Mouse (Mus musculus) stomach, embryonic 16.5 days (tissue): ENCODE measurements around the gene Arpc5. TPM values are rescaled to one million over a fixed set of nuclear protein-coding genes. Genes with fewer than 3 reads are reported as not detected.

Experiments used
- ATAC-seq: fragments of 200-750 bp; cut with Nextera tagmentation; 2 replicates; pipeline ENCODE4 v1.8.0; 2017; ENCODE audit warnings: moderate number of reproducible peaks, moderate TSS enrichment; ENCODE audit not compliant: insufficient read depth, low FRiP score
- H3K27ac ChIP-seq: fragments of 300-500 bp; sonication (generic); 2 replicates; pipeline ENCODE4 v1.5.1; 2014; ENCODE audit warnings: low read length
- H3K27me3 ChIP-seq: fragments of 300-500 bp; sonication (generic); 2 replicates; pipeline ENCODE4 v1.6.1; 2014; ENCODE audit warnings: low read length, control low read depth, mixed read lengths; ENCODE audit not compliant: control insufficient read depth, insufficient read depth
- H3K36me3 ChIP-seq: fragments of 300-500 bp; sonication (generic); 2 replicates; pipeline ENCODE4 v1.6.1; 2014; ENCODE audit warnings: low read length; ENCODE audit not compliant: control insufficient read depth, insufficient read depth
- H3K4me1 ChIP-seq: fragments of 300-500 bp; sonication (generic); 2 replicates; pipeline ENCODE4 v1.6.1; 2014; ENCODE audit warnings: low read length, control low read depth, mixed read lengths; ENCODE audit not compliant: control insufficient read depth, insufficient read depth
- H3K4me2 ChIP-seq: fragments of 300-500 bp; sonication (generic); 2 replicates; pipeline ENCODE4 v1.6.1; 2014; ENCODE audit warnings: low read depth, low read length, mixed read lengths
- H3K4me3 ChIP-seq: fragments of 300-500 bp; sonication (generic); replicated peaks from 2 replicates; pipeline ENCODE4 v1.5.1; 2014; ENCODE audit warnings: mild to moderate bottlenecking, low read length
- H3K9ac ChIP-seq: fragments of 300-500 bp; sonication (generic); 2 replicates; pipeline ENCODE4 v1.6.1; 2014; ENCODE audit warnings: low read length
- H3K9me3 ChIP-seq: fragments of 300-500 bp; sonication (generic); replicated peaks from 2 replicates; pipeline ENCODE4 v1.6.1; 2016; ENCODE audit warnings: low read length, control low read depth; ENCODE audit not compliant: control insufficient read depth
- WGBS: fragments of 180-500 bp; shearing (Covaris S2); extraction: QIAGEN DNeasy Blood & Tissue Kit; methylation state at CpG from one replicate; pipeline ENCODE4 v1.1.7; 2014; 5-methylcytosine and 5-hydroxymethylcytosine counted together
- polyA plus RNA-seq: library from polyadenylated mRNA; unstranded; fragments of >200 nt; fragmentation: Nextera tagmentation; extraction: Ambion mirVana; gene quantifications from 2 replicates; pipeline ENCODE4 v1.2.1, GENCODE M21; 2015

Gene Arpc5
- polyA plus RNA-seq, 1 experiment from 2014 or later, result 355 TPM

DNA sequence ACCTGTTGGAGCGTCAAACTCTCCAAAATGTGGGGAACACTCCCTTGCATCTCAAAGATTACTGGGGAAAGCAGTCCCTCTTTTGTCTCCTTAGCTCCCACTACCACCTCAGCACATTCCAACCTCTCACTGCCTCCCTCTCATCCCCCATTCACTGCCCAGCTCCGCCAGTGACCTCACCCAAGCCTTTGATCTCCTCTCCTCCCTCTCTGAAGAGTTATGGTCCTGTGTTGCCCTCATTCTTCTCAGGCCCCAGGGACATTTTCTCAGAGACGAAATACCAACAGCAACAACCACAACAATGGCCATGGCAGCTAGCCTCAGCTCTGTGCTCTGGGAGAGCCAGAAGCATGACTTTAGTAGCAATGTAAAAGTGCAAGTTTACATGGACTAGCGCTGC lies 24.9 kb downstream of the Arpc5 start:
- H3K27me3 ChIP-seq, result no peaks in the 10 kb centered on the region
- no peak overlapping the region for H3K9ac ChIP-seq
- no peak for ATAC-seq
- H3K27ac ChIP-seq, result no peak overlapping the region
- no peaks in the 10 kb centered on the region for H3K9me3 ChIP-seq
- H3K4me2 ChIP-seq, result no peak overlapping the region
- 40% methylated on average over 4 of the region's 4 CpGs for WGBS
- peaks cover 4% of the 10 kb centered on the region; the same call in 1 of the 2 replicates for H3K4me1 ChIP-seq
- H3K36me3 ChIP-seq, result no peaks in the 10 kb centered on the region
- no peak overlapping the region for H3K4me3 ChIP-seq

DNA sequence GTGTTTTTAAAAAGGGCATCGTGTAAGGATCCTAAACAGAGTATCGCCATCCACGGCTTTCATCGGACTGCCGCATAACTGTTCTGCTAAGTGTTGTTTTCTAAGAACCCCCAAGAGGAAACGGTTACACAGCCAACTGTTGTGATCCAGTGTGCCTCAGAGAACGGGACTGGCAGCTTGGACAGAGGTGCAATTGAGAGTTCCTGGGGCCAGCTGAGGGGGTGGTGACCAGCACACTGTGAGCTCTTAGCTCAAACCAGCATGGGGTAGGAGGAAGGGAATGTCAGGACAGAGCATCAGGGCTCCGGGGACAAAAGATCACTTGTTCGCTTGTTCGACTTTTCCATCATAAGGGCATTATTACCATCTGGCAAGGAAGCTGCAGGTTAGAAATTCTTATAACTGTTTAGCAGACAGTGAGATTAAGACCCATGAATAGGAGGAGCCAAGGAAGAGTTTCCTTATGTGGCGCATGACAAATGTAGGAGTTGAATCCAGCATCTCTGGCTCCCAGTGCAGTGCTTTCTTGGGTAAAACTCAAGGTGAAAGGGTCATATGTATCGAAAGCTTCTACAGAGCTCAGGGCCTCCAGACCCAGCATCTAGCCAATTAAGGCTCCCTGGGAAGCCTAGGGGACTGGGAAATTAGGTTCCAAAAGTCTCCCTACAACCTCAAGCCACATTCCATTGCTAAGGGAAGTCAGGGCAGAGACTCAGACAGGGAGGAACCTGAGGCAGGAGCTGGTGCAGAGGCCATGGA lies 26.6 kb downstream of the Arpc5 start:
- Histone ChIP-seq H3K9me3 (no peaks in the 10 kb centered on the region), H3K4me1 (peaks cover 4% of the 10 kb centered on the region; the same call in 1 of the 2 replicates), H3K4me2 (no peak overlapping the region), H3K36me3 (no peaks in the 10 kb centered on the region), H3K27me3 (no peaks in the 10 kb centered on the region), H3K27ac (no peak overlapping the region), H3K4me3 (no peak overlapping the region), H3K9ac (no peak overlapping the region)
- WGBS, result 67% methylated on average over 12 of the region's 12 CpGs
- no peak for ATAC-seq

DNA sequence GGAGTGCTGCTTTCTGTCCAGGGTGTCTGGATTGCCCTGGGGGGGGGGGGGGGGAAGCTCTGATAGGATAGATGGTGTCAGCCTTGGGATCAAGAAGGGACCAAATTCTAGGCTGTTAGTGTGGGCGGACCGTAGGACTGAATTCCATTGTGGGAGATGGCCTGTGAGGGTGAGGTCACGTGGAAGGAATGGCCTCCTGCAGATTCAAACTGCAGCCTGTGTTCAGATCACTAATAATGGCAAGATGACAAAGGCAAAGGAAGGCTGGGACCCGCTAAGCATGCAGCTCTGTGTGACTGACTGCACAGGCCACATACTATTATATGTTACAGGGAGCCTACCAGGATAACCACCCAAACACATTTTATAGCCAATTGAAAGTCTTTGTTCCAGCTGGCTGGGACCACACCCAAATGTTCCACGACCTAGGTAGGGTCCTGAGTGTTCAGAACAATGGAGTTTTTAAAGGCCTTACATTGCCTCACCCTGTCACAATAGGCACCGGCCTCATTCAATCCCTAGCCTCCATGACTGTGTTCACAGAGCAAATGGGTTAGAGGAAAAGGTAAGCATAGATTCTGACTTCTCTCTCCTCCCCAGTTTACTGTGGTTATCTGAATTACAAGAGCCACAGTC lies 27.3 kb downstream of the Arpc5 start:
- 67% methylated on average over 6 of the region's 6 CpGs for WGBS
- H3K27me3 ChIP-seq, result no peaks in the 10 kb centered on the region
- H3K9me3 ChIP-seq, result no peaks in the 10 kb centered on the region
- no peaks in the 10 kb centered on the region for H3K36me3 ChIP-seq
- ATAC-seq, result no peak
- H3K9ac ChIP-seq, result no peak overlapping the region
- no peak overlapping the region for H3K4me3 ChIP-seq
- peaks cover 4% of the 10 kb centered on the region; the same call in 1 of the 2 replicates for H3K4me1 ChIP-seq
- H3K4me2 ChIP-seq, result no peak overlapping the region
- H3K27ac ChIP-seq, result no peak overlapping the region

DNA sequence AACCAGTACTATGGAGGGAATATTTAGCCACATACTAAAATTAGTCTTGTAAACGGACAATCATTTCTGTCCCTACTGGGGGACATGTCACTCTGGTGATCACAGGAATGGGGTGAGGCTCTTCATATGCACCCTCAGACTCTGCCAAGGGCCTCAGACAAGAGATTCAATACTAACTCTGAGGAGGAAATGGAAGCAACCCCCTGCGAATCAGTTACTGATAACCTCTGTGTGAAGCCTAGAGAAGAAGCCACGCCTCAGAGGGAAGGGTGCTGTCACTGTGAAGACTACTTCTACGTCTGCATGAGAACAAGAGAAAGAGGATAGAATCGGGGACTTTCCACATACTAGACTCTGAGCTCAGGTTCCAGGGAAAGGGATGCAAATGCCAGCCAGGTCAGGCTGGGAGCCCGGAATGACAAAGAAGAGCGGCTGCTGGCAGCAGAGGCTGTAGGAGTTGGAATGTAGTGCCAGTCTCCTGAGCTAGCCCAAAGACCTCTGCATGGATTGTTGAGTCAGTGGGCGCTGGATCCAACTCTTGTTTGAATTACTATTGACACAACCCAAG lies 29.4 kb downstream of the Arpc5 start:
- no peaks in the 10 kb centered on the region for H3K27me3 ChIP-seq
- WGBS, result 57% methylated on average over 8 of the region's 8 CpGs
- no peaks in the 10 kb centered on the region for H3K9me3 ChIP-seq
- H3K9ac ChIP-seq, result no peak overlapping the region
- H3K4me3 ChIP-seq, result no peak overlapping the region
- H3K36me3 ChIP-seq, result no peaks in the 10 kb centered on the region
- H3K4me2 ChIP-seq, result no peak overlapping the region
- peaks cover 2% of the 10 kb centered on the region; the same call in 1 of the 2 replicates for H3K4me1 ChIP-seq
- ATAC-seq, result no peak
- no peak overlapping the region for H3K27ac ChIP-seq

DNA sequence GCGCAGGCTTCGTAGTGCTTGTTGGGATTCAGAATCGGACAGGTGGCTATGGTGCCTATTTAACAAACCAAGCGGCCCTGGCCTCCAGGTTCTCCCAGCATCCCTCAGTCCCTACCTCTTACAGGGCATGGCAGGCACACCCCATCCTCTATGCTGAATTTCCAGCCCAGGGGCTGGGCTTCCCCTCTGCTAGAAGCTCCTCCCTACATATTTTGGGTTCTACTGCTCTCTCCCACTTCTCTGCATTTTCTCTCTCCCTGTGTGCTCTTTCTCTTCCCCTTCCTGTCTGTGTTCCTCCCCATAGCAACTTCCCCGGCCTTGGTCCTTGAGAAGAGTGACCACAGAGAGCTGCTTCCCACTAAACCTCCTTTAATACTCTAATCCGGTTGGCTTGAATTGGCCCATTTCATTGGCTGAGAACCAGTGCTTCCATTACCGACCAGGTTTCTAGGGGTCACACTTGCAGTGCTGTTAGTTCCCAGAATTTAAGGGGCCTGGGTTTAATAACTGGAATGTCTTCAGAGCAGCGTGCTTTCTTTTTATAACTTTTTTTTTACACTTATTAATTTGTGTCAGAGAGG lies 30.4 kb downstream of the Arpc5 start:
- no peak for ATAC-seq
- Histone ChIP-seq H3K27me3 (no peaks in the 10 kb centered on the region), H3K27ac (no peak overlapping the region)

DNA sequence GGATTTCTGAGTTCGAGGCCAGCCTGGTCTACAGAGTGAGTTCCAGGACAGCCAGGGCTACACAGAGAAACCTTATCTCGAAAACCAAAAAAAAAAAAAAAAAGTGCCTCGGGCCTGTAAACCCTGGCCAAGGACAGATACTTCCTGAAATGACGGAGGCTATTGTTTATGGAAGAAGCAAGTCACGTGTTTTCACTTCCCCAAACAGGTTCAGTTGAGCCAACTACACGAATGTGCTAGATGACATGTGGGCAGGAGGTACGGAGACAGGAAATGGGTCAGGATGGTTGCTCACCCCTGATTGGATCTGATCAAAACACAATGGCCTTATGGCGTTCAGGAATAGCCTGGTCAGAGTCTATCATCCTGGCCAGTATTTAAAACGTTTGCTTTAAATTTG lies 31.8 kb downstream of the Arpc5 start:
- no peaks in the 10 kb centered on the region; the same call in 1 of the 2 replicates for H3K4me1 ChIP-seq
- H3K27me3 ChIP-seq, result no peaks in the 10 kb centered on the region
- ATAC-seq, result no peak
- WGBS, result 63% methylated on average over 9 of the region's 9 CpGs
- H3K27ac ChIP-seq, result no peak overlapping the region
- H3K9ac ChIP-seq, result no peak overlapping the region
- no peak overlapping the region for H3K4me2 ChIP-seq
- no peaks in the 10 kb centered on the region for H3K36me3 ChIP-seq
- H3K9me3 ChIP-seq, result no peaks in the 10 kb centered on the region
- H3K4me3 ChIP-seq, result no peak overlapping the region

More for the DNA sequence above, 30.4 kb downstream of the Arpc5 start:
- Histone ChIP-seq H3K4me1 (no peaks in the 10 kb centered on the region; the same call in 1 of the 2 replicates), H3K36me3 (no peaks in the 10 kb centered on the region), H3K9me3 (no peaks in the 10 kb centered on the region), H3K9ac (no peak overlapping the region), H3K4me2 (no peak overlapping the region), H3K4me3 (no peak overlapping the region)
- 74% methylated on average over 8 of the region's 8 CpGs for WGBS

DNA sequence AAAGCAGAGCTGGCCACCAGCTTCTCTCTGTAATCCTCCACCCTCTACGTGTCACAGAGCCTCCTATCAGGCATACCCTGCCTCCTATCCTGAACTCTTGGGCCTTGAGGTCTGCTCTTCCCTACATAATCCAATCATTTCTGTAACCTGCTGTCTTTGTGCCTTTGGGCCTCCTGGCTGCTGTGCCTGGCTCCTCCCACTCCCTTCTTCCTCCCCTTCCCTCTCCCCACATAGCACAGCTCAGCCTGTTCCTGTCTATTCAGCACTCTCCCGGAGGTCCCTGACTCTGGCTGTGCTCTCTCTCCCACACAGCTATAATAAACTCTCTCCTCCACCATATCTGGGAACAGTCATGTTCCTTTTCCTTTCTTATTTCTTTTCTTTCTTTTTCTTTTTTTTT lies 33.6 kb downstream of the Arpc5 start, which contains the start of gene Ncf2:
Gene Ncf2, plus strand, starts transcription at position 298 of the 400 bp plus-strand sequence.
- no peaks in the 10 kb centered on the region for H3K36me3 ChIP-seq
- no peak within 1 kb of the TSS for H3K9ac ChIP-seq
- H3K9me3 ChIP-seq, result no peaks in the 10 kb centered on the region
- WGBS, result 16% methylated on average over 2 of the region's 2 CpGs
- H3K4me2 ChIP-seq, result no peak within 1 kb of the TSS
- H3K4me3 ChIP-seq, result no peak within 1 kb of the TSS
- ATAC-seq, result peak; percentile 89
- peak within 1 kb of the TSS; percentile 30; the same call in 1 of the 2 replicates for H3K27ac ChIP-seq
- no peaks in the 10 kb centered on the region; the same call in 1 of the 2 replicates for H3K4me1 ChIP-seq
- H3K27me3 ChIP-seq, result no peaks in the 10 kb centered on the region

DNA sequence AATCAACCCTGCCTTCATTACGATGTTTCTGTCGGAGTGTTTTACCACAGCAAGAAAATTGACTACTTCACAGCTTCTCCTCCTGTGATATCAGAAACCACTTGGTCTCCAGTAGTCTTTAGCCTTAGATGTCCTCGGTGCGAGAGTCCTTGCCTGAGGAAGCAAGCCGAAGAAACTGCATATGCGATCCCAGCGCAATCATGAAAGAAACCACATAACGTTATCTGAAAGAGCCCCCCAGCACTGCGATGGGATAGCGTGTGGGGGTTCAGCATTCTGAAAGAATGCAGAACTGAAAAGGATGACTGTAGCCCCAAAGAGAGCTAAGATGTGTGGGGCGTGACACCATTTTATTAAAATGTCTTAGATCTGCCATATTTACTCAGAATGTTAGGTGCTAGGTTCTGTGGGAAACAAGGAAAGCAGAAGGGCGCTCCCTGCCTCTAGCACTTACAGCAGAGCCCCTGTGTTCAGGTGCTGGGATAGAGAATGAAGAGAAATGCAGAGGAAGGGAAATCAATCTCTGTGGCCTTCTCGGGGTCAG lies 34.4 kb downstream of the Arpc5 start:
- 77% methylated on average over 13 of the region's 13 CpGs for WGBS
- Histone ChIP-seq H3K27me3 (no peaks in the 10 kb centered on the region), H3K4me1 (no peaks in the 10 kb centered on the region; the same call in 1 of the 2 replicates), H3K9me3 (no peaks in the 10 kb centered on the region), H3K9ac (no peak overlapping the region), H3K36me3 (no peaks in the 10 kb centered on the region), H3K27ac (no peak overlapping the region), H3K4me2 (no peak overlapping the region), H3K4me3 (no peak overlapping the region)
- ATAC-seq, result no peak
